Mouse (Mus musculus) mature B cell (primary cell): ENCODE measurements around the gene En1.

Experiments used
- in situ Hi-C: fragments of 300-500 bp; cut with MboI; formaldehyde crosslinking; loops from 2 replicates; pipeline ENCODE4 v1.14.3; 2019

En1 gene

GRCm38 (mm10) chr1:120599321-120600148 lies 2.7 kb upstream of the En1 start:
- in situ Hi-C loops, result loop anchor here (25.0 kb wide), 1 partner anchor 813 kb away; no protein-coding TSS in a partner anchor

DNA sequence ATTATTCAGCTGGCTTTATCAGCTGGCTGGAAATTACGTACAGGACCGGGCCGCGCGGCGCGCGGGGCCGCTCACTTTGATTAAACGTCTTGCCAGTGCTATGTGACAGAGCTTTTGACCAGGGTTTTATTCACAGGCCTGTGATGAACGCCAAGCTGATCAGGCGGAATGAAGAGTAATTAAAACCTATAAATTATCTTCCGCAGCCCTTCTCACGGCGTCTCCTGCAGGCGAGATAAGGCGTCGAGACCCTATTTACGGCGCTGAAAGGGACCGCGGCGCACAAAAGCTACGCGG lies 2.1 kb upstream of the En1 start:
- in situ Hi-C loops, result no loop called here

DNA sequence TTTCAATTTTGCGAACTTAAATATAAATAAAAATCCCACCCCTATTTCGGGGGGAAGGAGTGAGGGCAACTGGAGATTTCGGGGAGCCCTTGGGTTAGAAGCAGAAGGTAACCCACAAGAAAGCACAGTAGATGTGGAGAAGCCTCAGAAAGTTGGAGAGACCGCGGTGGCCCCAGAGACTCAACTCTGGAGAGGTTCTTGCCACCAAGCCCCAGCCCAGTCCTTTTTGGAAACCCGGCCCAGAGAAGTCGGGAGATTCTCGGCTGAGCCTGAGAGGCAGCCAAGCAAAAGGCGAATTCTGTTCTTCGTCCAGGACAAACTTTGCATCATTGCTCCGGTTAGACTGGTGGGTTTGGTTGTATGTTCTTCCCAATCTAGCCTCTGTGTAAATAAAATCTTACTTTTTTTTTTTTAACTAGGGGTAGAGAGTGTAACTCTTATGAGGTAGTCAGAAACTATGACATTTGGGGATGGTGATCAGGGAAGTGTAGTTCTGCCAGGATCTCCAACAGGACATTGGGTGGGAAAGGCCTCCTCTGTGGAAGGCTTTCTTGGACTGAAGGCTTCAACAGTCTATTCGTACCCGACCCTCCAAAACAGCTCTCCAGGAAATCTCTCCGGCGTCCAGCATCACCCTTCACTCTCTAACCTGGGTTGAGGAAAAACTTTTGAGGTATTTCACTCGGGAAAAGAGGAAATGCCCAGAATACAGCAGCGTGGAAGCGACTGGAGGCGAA lies 1.5 kb upstream of the En1 start:
- in situ Hi-C loops, result no loop called here

DNA sequence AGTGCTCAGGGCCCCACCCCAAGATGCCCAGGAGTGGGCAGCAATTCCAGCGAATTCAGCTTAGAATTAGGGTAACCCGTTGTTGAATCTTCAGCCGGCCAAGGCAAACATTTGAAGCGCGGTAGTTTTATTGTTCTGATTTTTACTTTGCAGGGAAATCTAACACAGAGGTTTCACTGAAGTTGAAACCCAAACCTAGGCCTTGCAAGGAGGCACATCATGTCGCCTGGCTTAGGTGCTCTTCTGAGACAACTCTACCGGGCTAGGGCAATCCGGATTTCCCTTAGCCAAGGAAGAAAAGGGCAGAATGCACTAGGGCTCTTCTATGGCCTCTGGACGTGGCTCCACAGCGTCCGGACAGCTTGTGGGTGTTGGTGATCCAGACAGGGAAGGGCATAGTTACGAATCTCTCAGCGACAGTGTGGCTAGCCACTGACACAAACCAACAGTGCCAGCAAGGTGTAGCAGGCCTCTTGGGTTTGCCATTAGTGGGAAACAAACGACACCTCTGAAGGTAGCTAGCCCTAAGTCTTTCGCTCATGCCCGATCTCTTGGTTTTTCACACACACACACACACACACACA lies 873 bp upstream of the En1 start:
- in situ Hi-C loops, result no loop called here

GRCm38 (mm10) chr1:120602876-120603655 lies 848 bp downstream of the En1 start:
- in situ Hi-C loops, result no loop called here

DNA sequence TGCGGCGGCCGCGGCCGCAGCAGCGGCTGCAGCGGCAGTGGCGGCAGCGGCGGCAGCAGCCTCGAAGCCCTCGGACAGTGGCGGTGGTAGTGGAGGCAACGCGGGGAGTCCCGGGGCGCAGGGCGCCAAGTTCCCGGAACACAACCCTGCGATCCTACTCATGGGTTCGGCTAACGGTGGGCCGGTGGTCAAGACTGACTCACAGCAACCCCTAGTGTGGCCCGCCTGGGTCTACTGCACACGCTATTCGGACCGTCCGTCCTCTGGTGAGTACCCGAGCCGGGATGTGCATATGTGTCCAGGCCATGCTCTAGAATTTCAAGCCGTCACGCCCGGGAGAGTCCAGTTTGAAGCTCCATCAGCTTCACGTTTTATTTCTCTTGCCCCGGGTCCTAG lies 1.4 kb downstream of the En1 start:
- in situ Hi-C loops, result no loop called here

DNA sequence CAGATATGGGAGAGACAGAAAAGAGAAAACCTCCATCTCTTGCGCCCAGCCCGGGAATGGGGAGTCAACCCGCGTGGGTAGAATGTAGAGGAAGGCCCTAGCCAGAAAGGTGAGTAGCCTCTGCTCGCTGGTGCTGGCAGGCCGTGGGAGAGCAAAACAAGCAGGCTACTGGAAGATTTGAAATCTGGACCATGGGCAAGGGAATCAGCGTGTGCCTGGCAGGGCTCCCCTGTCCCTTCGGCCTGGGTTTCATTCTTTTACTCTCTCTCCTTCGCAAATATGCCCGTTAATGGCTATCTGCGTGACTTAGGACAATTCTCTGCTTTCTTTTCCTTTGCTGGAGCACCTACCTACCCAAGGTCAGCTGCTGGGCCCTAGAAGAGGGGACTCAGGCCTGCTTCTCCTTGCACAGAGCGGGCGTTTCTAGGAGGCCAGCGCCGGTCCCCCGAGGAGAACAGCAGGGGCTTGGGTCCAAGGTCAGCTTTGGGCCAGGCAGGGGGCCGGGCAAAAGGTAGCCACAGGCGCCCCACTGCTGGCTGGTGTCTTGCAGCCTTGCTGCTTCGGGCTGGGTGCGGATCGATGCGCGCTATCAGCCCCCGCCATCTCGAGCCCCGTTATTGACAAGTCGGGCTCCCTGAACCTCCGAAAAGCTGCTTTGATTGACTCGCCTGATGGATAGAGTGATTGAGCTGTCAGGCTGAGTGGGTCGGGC lies 2.4 kb downstream of the En1 start:
- in situ Hi-C loops, result no loop called here

DNA sequence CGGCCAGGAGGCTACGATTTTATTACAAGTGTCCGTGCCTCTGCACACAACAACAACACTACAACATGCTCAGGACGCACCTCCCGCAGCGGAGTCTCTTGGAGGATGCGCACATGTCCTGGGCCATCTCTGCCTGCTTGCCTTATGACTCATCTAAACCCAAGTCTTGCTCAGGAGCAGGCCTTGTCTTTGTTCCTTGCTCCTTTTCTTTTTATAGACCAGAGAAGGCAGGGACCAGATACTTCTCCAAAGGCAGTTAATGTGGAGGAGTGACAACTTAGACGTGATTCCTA lies 2.9 kb downstream of the En1 start:
- in situ Hi-C loops, result no loop called here

- in situ Hi-C loops, result no loop called here
Measured at GRCm38 (mm10) chr1:120605521-120606310, 3.5 kb downstream of the En1 start.

- in situ Hi-C loops, result no loop called here
Measured at GRCm38 (mm10) chr1:120606641-120607575, 4.7 kb downstream of the En1 start.

- in situ Hi-C loops, result no loop called here
Measured at GRCm38 (mm10) chr1:120607576-120608400, 5.6 kb downstream of the En1 start.

- in situ Hi-C loops, result no loop called here
Measured at GRCm38 (mm10) chr1:120608461-120608860, 6.2 kb downstream of the En1 start.

DNA sequence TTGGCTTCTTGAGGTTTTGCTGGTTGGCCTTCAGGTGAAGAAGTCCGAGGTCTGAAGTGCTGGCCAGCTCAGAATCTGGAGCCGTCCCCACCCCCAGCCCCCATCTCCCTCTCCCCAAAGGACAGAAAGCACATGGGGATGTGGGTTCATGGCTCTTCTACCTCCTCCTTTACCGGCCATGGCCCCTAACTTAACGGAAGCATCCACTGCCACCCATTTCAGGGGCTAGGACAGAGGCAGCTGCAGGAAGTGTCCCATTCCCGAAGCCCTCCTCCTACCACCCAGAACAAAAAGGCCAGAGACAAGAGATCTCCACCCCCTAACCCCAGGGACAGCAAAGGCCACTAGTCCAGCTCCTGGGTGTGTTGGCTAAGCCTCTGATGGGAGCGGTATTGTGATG lies 7.4 kb downstream of the En1 start:
- in situ Hi-C loops, result no loop called here

DNA sequence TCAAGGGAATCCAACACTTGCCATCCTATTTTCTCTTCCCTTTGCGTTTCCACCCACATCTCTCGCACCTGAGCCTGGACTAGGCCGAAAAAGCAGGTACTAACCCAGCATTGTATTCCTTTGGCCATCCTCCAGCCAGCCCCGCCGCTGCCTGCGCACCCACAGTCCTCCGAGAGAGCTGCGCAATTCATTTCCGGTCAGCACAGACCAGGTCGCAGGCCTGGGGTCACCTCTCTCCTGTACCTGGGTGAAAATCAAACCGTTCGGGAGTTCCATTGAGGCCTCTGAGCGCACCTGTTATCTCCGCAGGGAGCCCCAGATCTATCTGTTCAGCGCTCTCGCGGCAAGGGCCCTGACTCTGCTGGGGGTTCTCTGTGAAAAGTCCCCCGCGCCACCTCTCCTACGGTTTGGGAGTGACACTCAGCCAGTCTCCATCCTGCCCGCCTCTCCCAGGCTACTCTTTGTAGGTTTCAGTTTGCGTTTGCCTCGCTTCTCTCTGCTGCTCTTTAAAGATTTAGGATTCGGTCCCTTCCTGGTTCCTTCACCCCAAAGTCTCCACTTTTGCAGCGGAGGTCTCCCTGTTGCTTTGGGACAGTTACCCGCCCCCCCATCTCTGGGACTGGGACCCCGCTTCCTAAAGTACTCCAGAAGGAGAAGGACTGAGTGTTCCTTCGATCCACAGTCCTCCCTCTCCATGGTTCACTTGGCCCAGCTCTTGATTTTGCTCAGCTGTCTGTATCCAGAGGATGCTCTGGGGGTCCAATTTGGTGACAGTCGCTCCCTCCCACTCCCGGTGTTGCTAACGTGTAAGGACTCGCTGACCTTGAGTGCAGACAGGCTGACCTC lies 11.5 kb downstream of the En1 start:
- in situ Hi-C loops, result no loop called here

- in situ Hi-C loops, result no loop called here
Measured at GRCm38 (mm10) chr1:120614307-120615100, 12.3 kb downstream of the En1 start.

- in situ Hi-C loops, result no loop called here
Measured at GRCm38 (mm10) chr1:120615521-120615920, 13.3 kb downstream of the En1 start.

DNA sequence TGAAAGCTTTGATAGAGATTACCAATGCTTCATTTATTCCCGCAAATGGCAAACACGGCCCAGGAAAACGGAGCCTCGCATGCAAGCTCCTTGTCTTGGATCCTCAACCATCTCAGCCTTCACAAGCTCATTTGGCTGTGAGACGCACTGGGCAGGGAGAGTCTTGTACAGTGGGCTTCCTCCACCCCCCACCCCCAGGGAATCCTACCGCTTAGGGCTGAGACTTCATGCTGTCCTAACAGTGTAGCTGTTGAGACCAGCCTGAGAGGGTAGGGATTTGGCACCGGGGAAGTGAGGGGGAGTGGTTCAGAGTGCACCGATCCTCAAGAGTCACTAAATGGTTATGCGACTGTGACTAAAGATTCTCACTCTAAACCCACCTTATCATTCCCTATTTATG lies 13.7 kb downstream of the En1 start:
- in situ Hi-C loops, result no loop called here
